Mouse (Mus musculus) bone marrow, adult 2 months (tissue): Measurements from ENCODE around the gene Sppl3.

Experiments used
- CTCF ChIP-seq: fragments of 200-500 bp; IDR thresholded peaks from 2 replicates; pipeline ENCODE4 v1.5.1; 2011; ENCODE audit warnings: low read length, control low read depth; ENCODE audit not compliant: control insufficient read depth, insufficient read depth
- POLR2A ChIP-seq: fragments of 200-500 bp; IDR thresholded peaks from 2 replicates; pipeline ENCODE4 v1.6.1; 2011; ENCODE audit warnings: low read depth, mild to moderate bottlenecking, control low read depth, low read length, borderline replicate concordance; ENCODE audit not compliant: control insufficient read depth

DNA sequence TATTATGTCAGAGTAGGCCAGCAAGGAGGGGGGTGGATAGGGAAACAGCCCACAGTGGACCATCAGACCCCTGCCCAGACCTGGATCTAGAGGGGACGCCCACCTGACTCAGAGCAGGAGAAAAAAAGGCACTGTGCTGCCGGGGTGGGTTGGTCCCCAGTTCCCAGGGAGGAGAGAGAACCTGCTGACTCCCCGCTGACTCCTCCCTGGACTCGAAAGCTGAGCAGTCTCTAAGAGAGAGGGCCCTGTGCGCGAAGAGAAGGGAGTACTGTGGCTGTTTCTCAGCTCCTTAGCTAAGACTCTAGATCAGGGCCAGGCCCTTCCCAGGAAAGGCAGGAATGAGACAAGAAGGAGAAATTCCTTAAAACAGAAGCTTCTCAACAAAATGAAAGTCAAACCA is 133.5 kb downstream of the Sppl3 start:
- TF ChIP-seq POLR2A = no peak
- no peak for TF ChIP-seq CTCF
